Mouse (Mus musculus) liver, postnatal 0 days (tissue): ENCODE measurements at regions not wholly inside any gene's neighbourhood (a gene's known extent, or its start where the extent isn't known, plus 50 kb on each side); places are given as distances from the start of the nearest gene placed in this dataset.

Experiments
- CTCF ChIP-seq: sonication (generic); IDR thresholded peaks from 2 replicates; pipeline ENCODE4 v1.5.1; 2016; ENCODE audit warnings: antibody characterized with exemption, low read depth
- EP300 ChIP-seq: IDR thresholded peaks from 2 replicates; pipeline ENCODE4 v1.6.1; 2016; ENCODE audit warnings: antibody characterized with exemption, low read depth, mild to moderate bottlenecking

DNA sequence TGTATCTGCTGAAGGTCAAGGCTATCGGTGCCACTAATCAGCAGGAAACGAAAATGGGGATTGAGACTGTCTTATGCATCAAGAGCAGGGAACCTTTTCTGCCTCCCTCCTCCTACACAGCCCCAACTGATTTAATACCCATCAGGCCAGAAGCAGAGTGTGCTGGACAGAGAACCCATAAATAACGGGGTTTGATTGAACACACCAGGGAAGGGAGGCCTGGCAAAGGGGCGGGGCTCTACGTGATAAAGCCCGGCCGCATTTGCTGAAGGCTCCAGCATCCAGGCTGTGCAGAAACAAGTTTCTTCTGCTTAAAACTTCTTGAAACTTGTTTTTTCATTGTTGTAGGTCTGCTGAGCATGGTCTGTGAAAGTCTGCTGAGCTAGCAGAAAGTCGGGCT is 127.4 kb upstream of the 9630041A04Rik start:
- TF ChIP-seq CTCF (no peak), EP300 (no peak)
